Mouse (Mus musculus): Measurements from ENCODE around the gene Mroh2b. TPM values are rescaled to one million over a fixed set of nuclear protein-coding genes. Genes with fewer than 3 reads are reported as not detected.

Mroh2b gene
- not detected for polyA plus RNA-seq (2017; shearing (Covaris generic))

DNA sequence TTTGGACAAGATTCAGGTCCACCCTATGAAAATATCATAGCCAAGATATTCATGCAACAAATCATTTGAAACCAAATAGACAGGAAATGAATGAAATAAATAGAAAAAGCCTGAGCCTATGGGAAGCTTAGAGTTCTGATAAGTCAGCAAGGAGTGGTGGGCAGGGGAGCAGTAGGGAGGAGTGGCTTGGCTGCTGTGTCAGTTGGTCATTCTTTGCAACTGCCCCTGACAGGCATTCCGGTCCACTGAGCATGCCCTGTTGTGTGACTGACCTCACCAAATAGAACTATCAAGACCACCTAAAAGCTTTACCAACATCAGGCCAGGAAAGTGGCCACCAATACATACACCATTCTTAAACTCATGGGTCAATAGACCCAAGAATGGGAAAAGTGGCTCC is at the start of gene Mroh2b:
Gene Mroh2b, plus strand, starts transcription at position 301 of the 400 bp plus-strand sequence.

Other genes with a start within 250 kb of the Mroh2b start
- gene C6, start 171.6 kb upstream of the Mroh2b start, polyA plus RNA-seq (2017; shearing (Covaris generic)), result 1.9 TPM
- not detected for gene C7, start 165.0 kb downstream of the Mroh2b start, polyA plus RNA-seq (2017; shearing (Covaris generic))
- gene Card6, start 209.8 kb downstream of the Mroh2b start, polyA plus RNA-seq (2017; shearing (Covaris generic)), result 78.6 TPM
- gene Rpl37, start 217.9 kb downstream of the Mroh2b start, polyA plus RNA-seq (2017; shearing (Covaris generic)), result 869 TPM
- gene Prkaa1, start 245.1 kb downstream of the Mroh2b start, polyA plus RNA-seq (2017; shearing (Covaris generic)), result 43.9 TPM

All from inflammation-experienced regulatory T-cells, adult 16 weeks (primary cell).